Mouse (Mus musculus) spleen, adult 2 months (tissue): ENCODE measurements around the gene Taar9. TPM values are rescaled to one million over a fixed set of nuclear protein-coding genes. Genes with fewer than 3 reads are reported as not detected.
"Not testable (repeated sequence)": the region's sequence is repeated elsewhere in the genome, so short reads cannot be mapped to it uniquely, and the experiment has no call there.

Experiments used
- DNase-seq, 2 experiments: peaks; one replicate each; pipeline versions ENCODE4 v3.0.0 to v3.0.0-alpha.2; 2012 to 2021; ENCODE audit warnings: low spot score in 2 of 2, low read depth in 1 of 2
- H3K27ac ChIP-seq: fragments of 200-500 bp; 2 replicates; pipeline ENCODE4 v1.5.1; 2012; ENCODE audit warnings: low read length, inconsistent platforms; ENCODE audit not compliant: insufficient read depth
- H3K27me3 ChIP-seq: fragments of 200-500 bp; 2 replicates; pipeline ENCODE4 v1.6.1; 2012; ENCODE audit warnings: mild to moderate bottlenecking, moderate library complexity, low read length, inconsistent platforms; ENCODE audit not compliant: control insufficient read depth, insufficient read depth
- H3K36me3 ChIP-seq: fragments of 200-500 bp; 2 replicates; pipeline ENCODE4 v1.6.1; 2012; ENCODE audit warnings: mild to moderate bottlenecking, low read length, inconsistent platforms; ENCODE audit not compliant: control insufficient read depth, insufficient read depth
- H3K4me1 ChIP-seq: fragments of 200-500 bp; 2 replicates; pipeline ENCODE4 v1.6.1; 2011; ENCODE audit warnings: inconsistent platforms; ENCODE audit not compliant: control insufficient read depth, insufficient read depth, insufficient read length
- H3K4me3 ChIP-seq: fragments of 200-500 bp; 2 replicates; pipeline ENCODE4 v1.5.1; 2011; ENCODE audit warnings: mild to moderate bottlenecking, inconsistent platforms; ENCODE audit not compliant: insufficient read depth, insufficient read length; ENCODE audit errors: extremely low read depth
- CTCF ChIP-seq: fragments of 200-500 bp; IDR thresholded peaks from 2 replicates; pipeline ENCODE4 v1.5.1; 2011; ENCODE audit warnings: mild to moderate bottlenecking, inconsistent platforms; ENCODE audit not compliant: insufficient read depth, insufficient read length, insufficient replicate concordance; ENCODE audit errors: extremely low read depth
- POLR2A ChIP-seq: fragments of 200-500 bp; IDR thresholded peaks from 2 replicates; pipeline ENCODE4 v1.6.1; 2011; ENCODE audit warnings: low read depth, low read length, inconsistent platforms
- WGBS: fragments of 180-500 bp; shearing (Covaris S2); methylation state at CpG from one replicate; pipeline ENCODE4 v1.1.7; 2018; 5-methylcytosine and 5-hydroxymethylcytosine counted together
- polyA plus RNA-seq: library from polyadenylated mRNA; depleted of rRNA; stranded (reverse); fragments of >200 nt; gene quantifications from 2 replicates; pipeline ENCODE4 v1.2.3, GENCODE M21; 2012; rRNA removed

The Taar9 gene
- polyA plus RNA-seq, 1 experiment, result 0.07 TPM

DNA sequence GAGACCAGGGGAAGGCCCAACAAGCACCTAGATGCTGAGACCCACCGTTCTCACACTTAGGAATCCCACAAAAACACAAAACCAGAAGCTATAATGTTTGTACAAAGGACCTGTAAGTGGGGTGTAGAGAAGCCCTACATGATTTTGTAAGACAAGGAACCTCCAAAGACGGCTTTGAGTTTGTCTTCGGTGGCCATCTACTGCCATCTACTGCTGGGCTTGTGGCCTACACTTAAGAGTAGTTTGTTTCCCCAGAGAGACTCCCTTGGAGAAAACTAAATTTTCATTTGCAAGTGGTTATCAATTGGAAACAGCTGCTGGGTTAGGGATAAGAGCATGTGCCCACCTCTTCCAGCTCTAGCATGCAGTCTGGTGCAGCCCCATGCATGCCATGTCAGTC, 29.2 kb downstream of the Taar9 start:
- WGBS, result 32% methylated on average over 3 of the region's 3 CpGs
- TF ChIP-seq CTCF (no peak), POLR2A (no peak)
- H3K27ac ChIP-seq, result no peak overlapping the region
- H3K4me3 ChIP-seq, result no peak overlapping the region
- DNase-seq, result peak in 1 of 2 experiments; percentile 4
- H3K4me1 ChIP-seq, result no peaks in the 10 kb centered on the region
- no peaks in the 10 kb centered on the region for H3K27me3 ChIP-seq
- H3K36me3 ChIP-seq, result no peaks in the 10 kb centered on the region

- not testable (repeated sequence) for H3K27ac ChIP-seq, H3K4me3 ChIP-seq, H3K4me1 ChIP-seq, H3K27me3 ChIP-seq, H3K36me3 ChIP-seq, DNase-seq
- WGBS, result 87% methylated on average over 2 of the region's 4 CpGs
These were observed 33.1 kb downstream of the Taar9 start, which contains the start of gene Taar8a for GRCm38 (mm10) chr10:24076200-24076599. Gene Taar8a, plus strand, starts transcription at chr10:24076500.

- DNase-seq, result not testable (repeated sequence)
- WGBS, result 53% methylated on average over 2 of the region's 2 CpGs
These were observed 34.6 kb downstream of the Taar9 start for GRCm38 (mm10) chr10:24074751-24075150.

DNA sequence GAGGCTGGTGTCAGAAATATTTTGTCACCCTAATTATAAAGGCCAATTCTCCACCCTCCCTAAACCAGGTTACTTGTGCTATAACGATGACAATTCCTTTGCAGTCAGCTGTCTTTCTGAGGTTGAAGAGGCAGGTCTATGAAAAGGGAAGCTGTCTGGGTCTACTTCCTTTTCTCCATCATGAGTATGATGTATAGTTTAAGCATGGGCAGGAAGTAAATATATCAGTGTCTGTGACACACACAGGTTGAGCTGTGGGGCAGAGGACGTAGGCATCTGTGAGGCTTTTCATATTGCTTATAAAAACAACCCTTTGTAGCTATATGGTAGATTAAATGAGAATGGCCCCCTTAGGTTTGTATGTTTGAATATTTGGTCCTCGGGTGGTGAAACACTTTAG, 50.3 kb downstream of the Taar9 start:
- DNase-seq, result no peak
- H3K4me1 ChIP-seq, result no peaks in the 10 kb centered on the region
- 31% methylated on average over 3 of the region's 3 CpGs for whole genome bisulfite sequencing
- no peaks in the 10 kb centered on the region for H3K36me3 ChIP-seq
- no peak overlapping the region for H3K4me3 ChIP-seq
- H3K27ac ChIP-seq, result no peak overlapping the region
- H3K27me3 ChIP-seq, result no peaks in the 10 kb centered on the region
- TF ChIP-seq POLR2A, result no peak
- no peak for TF ChIP-seq CTCF

More at GRCm38 (mm10) chr10:24074751-24075150, 34.6 kb downstream of the Taar9 start:
- H3K36me3 ChIP-seq, H3K27ac ChIP-seq, H3K27me3 ChIP-seq, H3K4me3 ChIP-seq, H3K4me1 ChIP-seq: not testable (repeated sequence)

Other genes with a start within 250 kb of the Taar9 start
- 0.08 and 0.20 TPM in 2 replicates for gene Vnn1, start 214.8 kb downstream of the Taar9 start, polyA plus RNA-seq
- gene Taar1, start 189.2 kb downstream of the Taar9 start, polyA plus RNA-seq, result not detected in 2 replicates
- not detected in 2 replicates for gene Taar2, start 171.0 kb downstream of the Taar9 start, polyA plus RNA-seq
- not detected in 2 replicates for gene Taar3, start 160.0 kb downstream of the Taar9 start, polyA plus RNA-seq
- not detected in 2 replicates for gene Taar4, start 149.0 kb downstream of the Taar9 start, polyA plus RNA-seq
- gene Taar5, start 138.8 kb downstream of the Taar9 start, polyA plus RNA-seq, result not detected in 2 replicates
- not detected in 2 replicates for gene Taar6, start 123.9 kb downstream of the Taar9 start, polyA plus RNA-seq
- not detected in 2 replicates for gene Taar7a, start 116.1 kb downstream of the Taar9 start, polyA plus RNA-seq
- not detected in 2 replicates for gene Taar7b, start 109.6 kb downstream of the Taar9 start, polyA plus RNA-seq
- not detected in 2 replicates for gene Taar7d, start 82.3 kb downstream of the Taar9 start, polyA plus RNA-seq
- gene Taar7e, start 71.9 kb downstream of the Taar9 start, polyA plus RNA-seq, result not detected in 2 replicates
- not detected in 2 replicates for gene Taar7f, start 60.0 kb downstream of the Taar9 start, polyA plus RNA-seq
- not detected in 2 replicates for gene Taar8a, start 33.0 kb downstream of the Taar9 start, polyA plus RNA-seq
- gene Taar8b, start 17.2 kb downstream of the Taar9 start, polyA plus RNA-seq, result 0.20 and 0.75 TPM in 2 replicates
- gene Taar8c, start 7.6 kb downstream of the Taar9 start, polyA plus RNA-seq, result 0.15 and 0.25 TPM in 2 replicates
- gene Stx7, start 39.8 kb upstream of the Taar9 start, polyA plus RNA-seq, result 57.6 and 61.7 TPM in 2 replicates
- gene Moxd1, start 114.0 kb upstream of the Taar9 start, polyA plus RNA-seq, result 0.06 and 0.15 TPM in 2 replicates